Mouse (Mus musculus) liver, postnatal 0 days (tissue): ENCODE data around the gene Stard5.
A peak's percentile ranks its signal among the peaks of the same experiment; 100 is the strongest.

Experiments used
- CTCF ChIP-seq: sonication (generic); IDR thresholded peaks from 2 replicates; pipeline ENCODE4 v1.5.1; 2016; ENCODE audit warnings: antibody characterized with exemption, low read depth
- EP300 ChIP-seq: IDR thresholded peaks from 2 replicates; pipeline ENCODE4 v1.6.1; 2016; ENCODE audit warnings: antibody characterized with exemption, low read depth, mild to moderate bottlenecking

- TF ChIP-seq CTCF (0 out of 2 replicates have a peak, but pooled peaks have one; percentile 13), EP300 (no peak)
Observed at GRCm38 (mm10) chr7:83631073-83631827, 509 bp upstream of the Stard5 start.
